Mouse (Mus musculus) CH12.LX (cell line): ENCODE results near the gene Snx30. TPM values are rescaled to one million over a fixed set of nuclear protein-coding genes. Genes with fewer than 3 reads are reported as not detected.

ENCODE experiments used
- DNase-seq: peaks from one replicate; pipeline ENCODE4 v3.0.0-alpha.2; 2013; ENCODE audit errors: extremely low read depth
- H3K27ac ChIP-seq: 2 replicates; pipeline ENCODE4 v1.5.1; 2012; ENCODE audit warnings: low read depth, mild to moderate bottlenecking, control low read depth, moderate library complexity; ENCODE audit not compliant: insufficient read depth
- H3K27me3 ChIP-seq: replicated peaks from 2 replicates; pipeline ENCODE3; 2012; ENCODE audit warnings: inconsistent platforms
- H3K36me3 ChIP-seq, 2 experiments: replicated peaks in 1 of 2; 2 replicates each; pipeline versions ENCODE3 to v1.6.1; 2012; ENCODE audit warnings: inconsistent platforms in 1 of 2, low read length in 1 of 2, mild to moderate bottlenecking in 1 of 2, mixed read lengths in 1 of 2, moderate library complexity in 1 of 2; ENCODE audit not compliant: control insufficient read depth in 1 of 2, insufficient read depth in 1 of 2
- H3K4me1 ChIP-seq, 2 experiments: 2 replicates each; pipeline ENCODE4 v1.6.1; 2012; ENCODE audit warnings: inconsistent platforms in 1 of 2, moderate library complexity in 1 of 2; ENCODE audit not compliant: insufficient read depth in 2 of 2, control insufficient read depth in 1 of 2
- H3K4me2 ChIP-seq: 2 replicates; pipeline ENCODE4 v1.6.1; 2012; ENCODE audit warnings: low read depth, mild to moderate bottlenecking, control low read depth; ENCODE audit not compliant: poor library complexity, insufficient read depth, severe bottlenecking
- H3K4me3 ChIP-seq, 3 experiments: fragments of 150-350 bp in 1 of 3; sonication (generic) in 1 of 3; replicated peaks in 1 of 3; 2 replicates each; pipeline versions ENCODE3 to v1.5.1; 2011 to 2012; ENCODE audit warnings: low read depth in 2 of 3, low read length in 2 of 3, mild to moderate bottlenecking in 2 of 3, moderate library complexity in 2 of 3, control low read depth in 1 of 3, improper control_type of control experiment in 1 of 3, inconsistent platforms in 1 of 3, mixed read lengths in 1 of 3; ENCODE audit not compliant: poor library complexity in 1 of 3
- H3K79me2 ChIP-seq: replicated peaks from 2 replicates; pipeline ENCODE4 v1.6.1; 2012; ENCODE audit warnings: mild to moderate bottlenecking, moderate library complexity; ENCODE audit not compliant: control insufficient read depth, poor library complexity, insufficient read depth, severe bottlenecking; ENCODE audit errors: extremely low read depth
- H3K9ac ChIP-seq: 2 replicates; pipeline ENCODE4 v1.6.1; 2012; ENCODE audit warnings: low read depth, mild to moderate bottlenecking, control low read depth, moderate library complexity; ENCODE audit not compliant: insufficient read depth
- H3K9me3 ChIP-seq: replicated peaks from 2 replicates; pipeline ENCODE3; 2012; ENCODE audit warnings: low read length, inconsistent platforms, mixed read lengths
- BHLHE40 ChIP-seq: IDR thresholded peaks from 2 replicates; pipeline ENCODE4 v1.6.1; 2011; ENCODE audit warnings: mild to moderate bottlenecking, low read depth, low read length, improper control_type of control experiment
- CHD1 ChIP-seq: IDR thresholded peaks from 2 replicates; pipeline ENCODE4 v1.6.1; 2012; ENCODE audit warnings: low read depth, low read length, improper control_type of control experiment, inconsistent platforms
- CTCF ChIP-seq, 2 experiments: IDR thresholded peaks in 1 of 2; conservative IDR thresholded peaks in 1 of 2; 2 replicates each; pipeline ENCODE4 v1.5.1; 2011 to 2012; ENCODE audit warnings: low read depth in 2 of 2, low read length in 2 of 2, improper control_type of control experiment in 1 of 2, inconsistent platforms in 1 of 2, mild to moderate bottlenecking in 1 of 2, moderate library complexity in 1 of 2
- E2F4 ChIP-seq: IDR thresholded peaks from 2 replicates; pipeline ENCODE4 v1.6.1; 2011; ENCODE audit warnings: low read depth, low read length, improper control_type of control experiment; ENCODE audit not compliant: insufficient replicate concordance
- ELF1 ChIP-seq: IDR thresholded peaks from 2 replicates; pipeline ENCODE4 v1.6.1; 2014; ENCODE audit warnings: low read depth, mild to moderate bottlenecking, inconsistent platforms, low read length, improper control_type of control experiment
- EP300 ChIP-seq: IDR thresholded peaks from 2 replicates; pipeline ENCODE4 v1.6.1; 2011; ENCODE audit warnings: low read length, improper control_type of control experiment
- ETS1 ChIP-seq: conservative IDR thresholded peaks from 2 replicates; pipeline ENCODE4 v1.6.1; 2012; ENCODE audit warnings: low read depth, mild to moderate bottlenecking, inconsistent platforms, low read length, improper control_type of control experiment, moderate library complexity
- GABPA ChIP-seq: IDR thresholded peaks from 2 replicates; pipeline ENCODE4 v1.6.1; 2012; ENCODE audit warnings: low read depth, low read length, improper control_type of control experiment, inconsistent platforms; ENCODE audit not compliant: insufficient replicate concordance
- HCFC1 ChIP-seq: IDR thresholded peaks from 2 replicates; pipeline ENCODE4 v1.6.1; 2012; ENCODE audit warnings: low read depth, mild to moderate bottlenecking, inconsistent platforms, low read length, improper control_type of control experiment
- IRF4 ChIP-seq: IDR thresholded peaks from 2 replicates; pipeline ENCODE4 v1.6.1; 2014; ENCODE audit warnings: low read depth, mild to moderate bottlenecking, inconsistent platforms, low read length, improper control_type of control experiment
- JUN ChIP-seq: IDR thresholded peaks from 2 replicates; pipeline ENCODE4 v1.6.1; 2011; ENCODE audit warnings: low read depth, mild to moderate bottlenecking, low read length, improper control_type of control experiment, moderate library complexity; ENCODE audit not compliant: insufficient read depth
- JUND ChIP-seq: conservative IDR thresholded peaks from 2 replicates; pipeline ENCODE4 v1.6.1; 2011; ENCODE audit warnings: low read depth, low read length, improper control_type of control experiment
- KAT2A ChIP-seq: IDR thresholded peaks from 2 replicates; pipeline ENCODE4 v1.6.1; 2012; ENCODE audit warnings: low read length, improper control_type of control experiment, inconsistent platforms; ENCODE audit not compliant: insufficient replicate concordance
- MAFK ChIP-seq: IDR thresholded peaks from 2 replicates; pipeline ENCODE4 v1.6.1; 2011; ENCODE audit warnings: low read length, improper control_type of control experiment; ENCODE audit not compliant: insufficient replicate concordance
- MAX ChIP-seq: IDR thresholded peaks from 2 replicates; pipeline ENCODE4 v1.6.1; 2011; ENCODE audit warnings: low read length, improper control_type of control experiment
- MAZ ChIP-seq: IDR thresholded peaks from 2 replicates; pipeline ENCODE4 v1.6.1; 2012; ENCODE audit warnings: low read depth, mild to moderate bottlenecking, inconsistent platforms, low read length, improper control_type of control experiment, moderate library complexity
- MEF2A ChIP-seq: IDR thresholded peaks from 2 replicates; pipeline ENCODE4 v1.6.1; 2014; ENCODE audit warnings: low read depth, mild to moderate bottlenecking, inconsistent platforms, low read length, improper control_type of control experiment, borderline replicate concordance
- MXI1 ChIP-seq: IDR thresholded peaks from 2 replicates; pipeline ENCODE4 v1.6.1; 2011; ENCODE audit warnings: mild to moderate bottlenecking, low read depth, low read length, improper control_type of control experiment
- MYC ChIP-seq: IDR thresholded peaks from 2 replicates; pipeline ENCODE4 v1.6.1; 2011; ENCODE audit warnings: low read depth, mild to moderate bottlenecking, improper control_type of control experiment, low read length
- NELFE ChIP-seq: IDR thresholded peaks from 2 replicates; pipeline ENCODE4 v1.6.1; 2011; ENCODE audit warnings: low read depth, low read length, improper control_type of control experiment
- NRF1 ChIP-seq: IDR thresholded peaks from 2 replicates; pipeline ENCODE4 v1.6.1; 2014; ENCODE audit warnings: low read depth, mild to moderate bottlenecking, inconsistent platforms, low read length, improper control_type of control experiment, moderate library complexity
- PAX5 ChIP-seq: IDR thresholded peaks from 2 replicates; pipeline ENCODE4 v1.6.1; 2012; ENCODE audit warnings: low read length, inconsistent platforms, mixed read lengths
- POLR2A ChIP-seq: IDR thresholded peaks from 2 replicates; pipeline ENCODE4 v1.6.1; 2011; ENCODE audit warnings: low read depth, mild to moderate bottlenecking, improper control_type of control experiment, low read length
- RAD21 ChIP-seq: IDR thresholded peaks from 2 replicates; pipeline ENCODE4 v1.6.1; 2011; ENCODE audit warnings: low read depth, mild to moderate bottlenecking, low read length, improper control_type of control experiment, moderate library complexity
- SIN3A ChIP-seq: IDR thresholded peaks from 2 replicates; pipeline ENCODE4 v1.6.1; 2012; ENCODE audit warnings: low read length, improper control_type of control experiment, inconsistent platforms
- TBP ChIP-seq: conservative IDR thresholded peaks from 2 replicates; pipeline ENCODE4 v1.6.1; 2011; ENCODE audit warnings: low read depth, low read length, improper control_type of control experiment
- TCF12 ChIP-seq: IDR thresholded peaks from 2 replicates; pipeline ENCODE4 v1.6.1; 2014; ENCODE audit warnings: low read depth, mild to moderate bottlenecking, inconsistent platforms, low read length, improper control_type of control experiment
- UBTF ChIP-seq: IDR thresholded peaks from 2 replicates; pipeline ENCODE4 v1.6.1; 2012; ENCODE audit warnings: low read depth, mild to moderate bottlenecking, inconsistent platforms, low read length, improper control_type of control experiment, moderate library complexity
- ZC3H11A ChIP-seq: IDR thresholded peaks from 2 replicates; pipeline ENCODE4 v1.6.1; 2012; ENCODE audit warnings: low read depth, mild to moderate bottlenecking, inconsistent platforms, low read length, improper control_type of control experiment
- ZMIZ1 ChIP-seq: IDR thresholded peaks from 2 replicates; pipeline ENCODE4 v1.6.1; 2012; ENCODE audit warnings: low read depth, mild to moderate bottlenecking, inconsistent platforms, low read length, improper control_type of control experiment
- ZNF384 ChIP-seq: IDR thresholded peaks from 2 replicates; pipeline ENCODE4 v1.6.1; 2012; ENCODE audit warnings: low read depth, low read length, improper control_type of control experiment, inconsistent platforms
- dilution Hi-C: fragments of 300-500 bp; cut with MboI; formaldehyde crosslinking; loops from 2 replicates; pipeline ENCODE4 v1.14.3; 2020; ENCODE audit warnings: low sequenced_read_pairs; ENCODE audit not compliant: extremely low pct_unique_long_range_greater_than_20kb, extremely low pct_ligation_motif_present
- in situ Hi-C: fragments of 300-500 bp; cut with MboI; formaldehyde crosslinking; loops from 3 replicates; pipeline ENCODE4 v1.14.3; 2019; ENCODE audit warnings: low sequenced_read_pairs, low pct_ligation_motif_present, low pct_unique_long_range_greater_than_20kb, mixed read lengths
- polyA plus RNA-seq: library from polyadenylated mRNA; unstranded; fragments of >175 nt; gene quantifications from 2 replicates; pipeline ENCODE4 v1.2.1, GENCODE M21; 2012; ENCODE audit warnings: low read depth; ENCODE audit not compliant: insufficient read length
- total RNA-seq, 2 experiments: library from RNA; depleted of rRNA; stranded (reverse); fragments of 300-350 nt in 1 of 2; fragments of >200 nt in 1 of 2; gene quantifications; 2 replicates each; pipeline ENCODE4 v1.2.3; 2012 to 2014

Snx30 gene
- total and polyA plus RNA-seq, 3 experiments, result 7.9 to 16.9 (median 8.4) TPM

- in situ Hi-C loops (no loop called here), dilution Hi-C loops (no loop called here)
- H3K4me1 ChIP-seq, result peaks cover 11 to 47% of the 10 kb centered on the region in 2 experiments
- H3K9ac ChIP-seq, result no peak overlapping the region
- no peak overlapping the region for H3K4me3 ChIP-seq
- H3K27me3 ChIP-seq, result no peaks in the 10 kb centered on the region
- no peak overlapping the region for H3K4me2 ChIP-seq
- peaks cover 0 to 3% of the 10 kb centered on the region in 2 experiments for H3K36me3 ChIP-seq
- H3K79me2 ChIP-seq, result peaks cover 9% of the 10 kb centered on the region
- no peak for TF ChIP-seq HCFC1
- TF ChIP-seq TBP, result no peak
- no peak for TF ChIP-seq NRF1
- TF ChIP-seq ELF1, result no peak
- TF ChIP-seq CTCF (conservative IDR thresholded peaks at IDR 0.05 in 1 of 2, IDR thresholded peaks at IDR 0.05 in 1 of 2; ENCODE audit: low read depth in 2 of 2, low read length in 2 of 2), result no peak
- no peak for TF ChIP-seq MEF2A
- TF ChIP-seq SIN3A, result no peak
- no peak for TF ChIP-seq EP300
- peak; percentile 40; the same call in 1 of the 2 replicates for TF ChIP-seq ZNF384
- H3K9me3 ChIP-seq, result no peaks in the 10 kb centered on the region
- DNase-seq, result no peak
- H3K27ac ChIP-seq, result no peak overlapping the region
Measured at GRCm38 (mm10) chr4:59802792-59803191, 2.8 kb upstream of the Snx30 start.

- in situ Hi-C loops, result no loop called here
- peaks cover 13 to 53% of the 10 kb centered on the region in 2 experiments for H3K4me1 ChIP-seq
- peak; percentile 77 for TF ChIP-seq TCF12
- peak; percentile 84 for TF ChIP-seq IRF4
- TF ChIP-seq ELF1, result peak; percentile 76
- TF ChIP-seq UBTF, result no peak
- peak; percentile 74 for TF ChIP-seq JUND
- peak; percentile 74 for TF ChIP-seq SIN3A
- TF ChIP-seq HCFC1, result peak; percentile 46
- no peak for TF ChIP-seq POLR2A
- TF ChIP-seq GABPA, result no peak
- no peak for TF ChIP-seq KAT2A
- TF ChIP-seq PAX5, result no peak
- TF ChIP-seq ZC3H11A, result no peak
- peak; percentile 3; the same call in 1 of the 2 replicates for TF ChIP-seq ZNF384
- peak; percentile 87 for TF ChIP-seq ETS1
- peak; percentile 73; the same call in 1 of the 2 replicates for TF ChIP-seq MAZ
- peak; percentile 89; the same call in 1 of the 2 replicates for TF ChIP-seq E2F4
- TF ChIP-seq MAFK, result peak; percentile 62; the same call in 1 of the 2 replicates
- TF ChIP-seq NELFE, result peak; percentile 22; the same call in 1 of the 2 replicates
- no peak for TF ChIP-seq CTCF (conservative IDR thresholded peaks at IDR 0.05 in 1 of 2, IDR thresholded peaks at IDR 0.05 in 1 of 2; ENCODE audit: low read depth in 2 of 2, low read length in 2 of 2)
- TF ChIP-seq RAD21, result no peak; the same call in 1 of the 2 replicates
- TF ChIP-seq MAX, result peak; percentile 92
- TF ChIP-seq MEF2A, result peak; percentile 96
- TF ChIP-seq MXI1, result peak; percentile 79
- no peak for TF ChIP-seq ZMIZ1
- peak; percentile 93 for TF ChIP-seq MYC
- peak; percentile 95 for TF ChIP-seq BHLHE40
- no peak; the same call in 1 of the 2 replicates for TF ChIP-seq TBP
- TF ChIP-seq JUN, result peak; percentile 39; the same call in 1 of the 2 replicates
- no peak for TF ChIP-seq CHD1
- no peak for TF ChIP-seq NRF1
Measured at GRCm38 (mm10) chr4:59803358-59803757, 2.3 kb upstream of the Snx30 start.

More at GRCm38 (mm10) chr4:59803358-59803757, 2.3 kb upstream of the Snx30 start:
- Histone ChIP-seq H3K4me2 (0 out of 2 replicates have a peak overlapping the region, but pooled peaks have one; percentile 19), H3K4me3 (no peak overlapping the region), H3K27ac (peak overlapping the region; percentile 66; the same call in 1 of the 2 replicates), H3K36me3 (peaks cover 0 to 4% of the 10 kb centered on the region in 2 experiments), H3K9ac (no peak overlapping the region), H3K9me3 (no peaks in the 10 kb centered on the region), H3K79me2 (peaks cover 10% of the 10 kb centered on the region), H3K27me3 (no peaks in the 10 kb centered on the region)
- DNase-seq, result peak; percentile 91
- dilution Hi-C loops, result no loop called here
